Mouse (Mus musculus) adrenal gland, postnatal 36 days (tissue): Measurements from ENCODE around the gene Ubald1. TPM values are rescaled to one million over a fixed set of nuclear protein-coding genes. Genes with fewer than 3 reads are reported as not detected.

Source experiments
- total RNA-seq, 2 experiments: library from RNA; stranded (reverse); gene quantifications; 2 replicates each; pipeline ENCODE4 v1.2.3; 2021

Gene Ubald1
- total RNA-seq, 2 experiments from 2014 or later: 29.2 to 36.1 TPM

Other genes with a start within 250 kb of the Ubald1 start
- 10 to 100 TPM in 1 of 2 experiments, 1 to 10 TPM in 1; 8.9 to 15.1 TPM for gene Vasn, start 240.4 kb downstream of the Ubald1 start, total RNA-seq
- gene Dnaja3, start 240.3 kb downstream of the Ubald1 start, total RNA-seq: 100 to 1,000 TPM; 118 to 143 TPM
- gene Coro7, start 200.5 kb downstream of the Ubald1 start, total RNA-seq: 10 to 100 TPM; 24.6 to 25.1 TPM
- gene Nmral1, start 161.0 kb downstream of the Ubald1 start, total RNA-seq: 1 to 10 TPM; 3.9 to 4.0 TPM
- gene Hmox2, start 154.0 kb downstream of the Ubald1 start, total RNA-seq: 100 to 1,000 TPM in 1 of 2 experiments, 10 to 100 TPM in 1; 57.3 to 106 TPM
- gene Cdip1, start 90.0 kb downstream of the Ubald1 start, total RNA-seq: 100 to 1,000 TPM in 1 of 2 experiments, 10 to 100 TPM in 1; 99.9 to 114 TPM
- gene 4930562C15Rik, start 44.9 kb downstream of the Ubald1 start, total RNA-seq: not detected
- 10 to 100 TPM; 72.9 to 79.3 TPM for gene Mgrn1, start 5.9 kb upstream of the Ubald1 start, total RNA-seq
- gene Nudt16l1, start 58.4 kb upstream of the Ubald1 start, total RNA-seq: 10 to 100 TPM; 54.6 to 74.1 TPM
- 10 to 100 TPM; 31.2 to 42.2 TPM for gene Anks3, start 83.9 kb upstream of the Ubald1 start, total RNA-seq
- not detected for gene Sept12, start 117.5 kb upstream of the Ubald1 start, total RNA-seq
- not detected for gene Smim22, start 127.0 kb upstream of the Ubald1 start, total RNA-seq
- 10 to 100 TPM; 21.2 to 21.6 TPM for gene Rogdi, start 133.2 kb upstream of the Ubald1 start, total RNA-seq
- 10 to 100 TPM; 94.6 to 95.6 TPM for gene Glyr1, start 169.5 kb upstream of the Ubald1 start, total RNA-seq
- 10 to 100 TPM; 35.2 to 38.5 TPM for gene Ubn1, start 169.7 kb upstream of the Ubald1 start, total RNA-seq